Mouse (Mus musculus) ZHBTc4 (cell line): ENCODE data around the gene Gjb6.

Source experiments
- DNase-seq: peaks from one replicate; pipeline ENCODE4 v3.0.0-alpha.2; 2011; ENCODE audit warnings: low read depth, low spot score

Gjb6 gene

GRCm38 (mm10) chr14:57133161-57133661 is at the start of gene Gjb6:
Gene Gjb6 (minus strand): TSS chr14:57133611.
- peak; percentile 30 for DNase-seq

DNA sequence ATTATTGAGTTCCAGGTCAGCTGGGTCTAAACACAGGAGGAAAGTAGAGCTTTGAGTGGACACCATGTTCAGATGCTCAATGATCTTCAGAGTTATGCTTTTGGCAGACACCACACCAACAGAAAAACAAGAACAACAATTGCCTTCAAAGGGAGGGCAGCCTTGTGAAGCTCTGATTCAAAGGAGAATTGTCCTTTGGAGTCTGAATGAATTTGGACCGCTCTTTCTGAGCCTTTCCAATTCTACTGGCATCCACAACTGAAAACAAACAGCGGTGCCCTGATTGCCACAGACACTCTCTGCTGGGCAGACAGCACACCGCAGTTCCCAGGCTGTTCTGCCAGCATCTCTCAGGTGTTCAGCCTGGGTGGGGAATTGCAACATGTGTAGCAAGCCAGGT is 32.1 kb upstream of the Gjb6 start:
- no peak for DNase-seq

- DNase-seq: no peak
Measured at GRCm38 (mm10) chr14:57161833-57162232, 28.4 kb upstream of the Gjb6 start.

- no peak for DNase-seq
Measured at GRCm38 (mm10) chr14:57161201-57161600, 27.8 kb upstream of the Gjb6 start.

DNA sequence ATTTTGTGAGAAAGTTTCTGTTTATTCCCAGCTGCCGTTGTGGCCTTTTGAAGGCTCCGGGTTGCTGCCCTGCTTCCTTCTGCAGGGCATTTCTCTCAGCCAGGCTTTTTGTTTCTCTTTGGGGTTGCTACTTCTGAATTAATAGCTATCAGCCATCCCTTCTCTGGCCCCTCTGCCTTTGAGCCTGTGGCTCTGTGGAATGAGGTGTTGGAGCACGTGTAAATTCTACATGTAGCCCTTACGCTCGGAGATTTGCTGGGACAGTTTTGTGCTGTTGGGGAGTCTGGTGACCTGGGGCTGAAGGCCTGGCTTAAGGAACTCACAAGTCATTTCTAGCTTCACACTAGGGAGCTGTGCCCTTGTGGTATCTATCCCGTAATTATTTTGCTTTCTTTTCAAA is 21.5 kb upstream of the Gjb6 start:
- no peak for DNase-seq

GRCm38 (mm10) chr14:57145741-57146140 is 12.3 kb upstream of the Gjb6 start:
- DNase-seq: no peak

GRCm38 (mm10) chr14:57135265-57135664 is 1.9 kb upstream of the Gjb6 start:
- no peak for DNase-seq

- no peak for DNase-seq
Measured at GRCm38 (mm10) chr14:57127383-57127782, 6.0 kb downstream of the Gjb6 start.

- no peak for DNase-seq
Measured at GRCm38 (mm10) chr14:57122295-57122694, 11.1 kb downstream of the Gjb6 start.

- DNase-seq: peak; percentile 20
Measured at GRCm38 (mm10) chr14:57115823-57116544, 17.4 kb downstream of the Gjb6 start, which contains the start of gene Gm4491. Gene Gm4491 (minus strand): TSS chr14:57115883.

GRCm38 (mm10) chr14:57109194-57109593 is 24.2 kb downstream of the Gjb6 start:
- DNase-seq: peak; percentile 53

DNA sequence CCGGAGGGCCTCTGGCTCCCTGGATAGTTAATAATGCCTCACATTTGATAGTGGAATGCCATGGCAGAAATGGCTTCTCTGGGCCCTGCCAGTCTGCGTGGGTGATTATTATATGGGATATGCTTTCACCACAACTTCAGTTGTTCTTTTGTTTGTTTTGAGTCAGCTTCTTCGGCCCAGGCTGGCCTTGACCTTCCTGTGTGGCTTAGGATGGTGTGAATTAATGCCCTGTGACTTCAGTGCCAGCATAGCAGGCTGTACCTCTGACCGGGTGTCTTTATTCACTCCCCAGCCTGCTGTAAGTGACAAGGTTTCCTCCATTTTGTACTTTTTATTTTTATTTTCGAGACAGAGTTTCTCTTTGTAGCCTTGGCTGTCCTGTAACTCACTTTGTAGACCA is 25.5 kb downstream of the Gjb6 start:
- no peak for DNase-seq

DNA sequence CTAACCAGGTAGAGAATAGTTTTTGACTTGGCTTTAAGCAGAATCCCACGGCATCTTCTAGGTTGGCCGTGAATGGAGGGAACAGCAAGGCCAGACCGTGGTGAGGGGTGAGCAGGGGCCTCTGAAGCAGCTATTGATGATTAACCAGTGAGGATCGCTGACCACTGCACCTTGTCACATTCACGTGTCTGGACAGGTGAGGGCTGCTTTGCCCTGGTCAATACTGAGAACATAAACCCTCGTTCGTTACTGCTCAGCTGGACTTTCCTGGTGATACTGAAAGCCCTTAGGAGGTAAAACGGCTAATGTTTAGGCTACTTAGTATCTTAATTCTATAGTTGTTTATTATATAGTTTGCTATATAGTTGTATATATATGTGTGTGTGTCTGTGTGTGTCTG is 26.3 kb downstream of the Gjb6 start:
- no peak for DNase-seq

- no peak for DNase-seq
Measured at GRCm38 (mm10) chr14:57105721-57106120, 27.7 kb downstream of the Gjb6 start.

- no peak for DNase-seq
Measured at GRCm38 (mm10) chr14:57105111-57105510, 28.3 kb downstream of the Gjb6 start.

DNA sequence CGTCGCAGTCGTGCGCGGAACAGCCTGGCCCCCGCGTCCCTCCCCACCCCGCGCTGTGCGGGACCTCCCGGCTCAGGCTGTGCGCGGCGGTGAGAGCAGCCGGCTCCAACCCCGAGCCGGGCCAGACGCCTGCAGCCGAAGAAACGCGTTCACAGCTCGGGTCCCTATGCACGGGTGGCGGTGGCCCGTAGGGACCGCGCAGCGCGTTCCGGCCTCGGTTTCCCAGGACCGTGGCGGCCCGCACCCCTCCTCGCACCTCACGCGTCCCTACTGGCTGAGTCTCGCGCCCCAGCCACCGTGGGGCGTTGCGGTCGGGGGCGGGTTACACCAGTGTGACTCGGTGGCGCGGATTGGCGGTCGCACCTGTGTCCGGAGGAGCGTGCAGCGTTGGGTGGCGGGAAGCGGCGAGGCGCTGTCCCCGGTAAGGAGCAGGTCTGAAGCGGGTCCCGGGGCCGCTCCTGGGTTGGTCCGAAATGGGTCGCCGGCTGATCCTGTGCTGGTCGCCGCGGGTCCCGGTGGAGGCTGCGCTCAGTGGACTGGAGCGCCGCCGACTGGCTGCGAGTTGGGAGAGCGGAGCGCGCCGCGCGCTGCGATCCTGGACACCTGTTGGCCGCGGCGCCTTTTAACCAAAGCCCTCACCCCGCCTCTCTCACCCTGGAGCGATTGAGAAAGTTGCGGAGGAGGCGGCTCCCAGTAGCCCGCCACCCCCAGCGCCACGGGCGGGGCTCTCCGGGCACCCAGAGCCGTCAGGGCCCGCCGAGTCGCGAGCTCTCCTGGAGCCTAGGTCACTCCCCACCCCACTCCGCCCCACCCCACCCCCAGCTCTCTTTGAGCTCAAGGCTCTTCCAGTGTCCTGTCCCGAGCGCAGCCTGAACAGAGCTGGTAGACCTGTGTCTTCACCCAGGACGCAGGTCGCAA is 29.0 kb downstream of the Gjb6 start, which contains the start of gene Gjb2:
Gjb2 (minus strand) TSS at position 597 of the 918 bp plus-strand sequence.
- peak; percentile 82 for DNase-seq

DNA sequence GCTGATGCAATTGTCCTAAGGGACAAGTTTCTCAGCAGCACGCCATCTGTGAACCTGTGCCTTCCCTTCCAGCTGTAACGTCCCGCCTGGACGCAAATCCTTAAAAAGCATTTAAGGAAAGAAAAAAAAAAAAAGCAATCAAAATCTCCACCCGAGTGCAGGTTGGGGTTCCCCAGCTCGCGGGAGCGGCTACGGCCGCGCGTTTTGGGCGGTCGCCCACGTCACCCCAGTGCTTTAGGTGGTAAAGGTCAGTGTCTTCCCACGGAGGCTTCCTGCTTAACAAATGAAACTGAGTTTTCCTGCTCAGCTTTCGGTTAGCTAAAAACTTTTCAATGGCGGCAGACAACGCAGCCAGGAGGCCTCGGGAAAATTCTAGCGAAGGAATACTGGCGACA is 29.7 kb downstream of the Gjb6 start:
- peak; percentile 21 for DNase-seq

DNA sequence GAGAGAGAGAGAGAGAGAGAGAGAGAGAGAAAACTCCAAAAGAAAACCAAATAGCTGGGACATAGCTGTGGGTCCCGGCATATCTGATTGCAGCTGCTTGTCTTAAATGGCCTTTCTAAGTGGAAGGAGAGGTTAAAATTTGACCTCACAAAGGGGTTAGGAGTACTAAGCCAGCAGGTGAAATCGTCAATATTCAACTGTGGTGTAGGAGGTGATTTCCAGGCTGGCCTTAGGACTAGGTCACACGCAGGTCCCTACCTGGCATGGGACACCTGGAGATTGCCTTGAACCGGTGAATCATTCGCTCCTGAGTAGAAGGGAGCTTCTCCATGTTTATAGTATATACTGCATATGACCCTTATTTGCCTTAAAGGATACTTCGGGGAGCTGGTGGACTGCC is 30.3 kb downstream of the Gjb6 start:
- no peak for DNase-seq

GRCm38 (mm10) chr14:57101623-57102022 is 31.8 kb downstream of the Gjb6 start:
- no peak for DNase-seq

- DNase-seq: no peak
Measured at GRCm38 (mm10) chr14:57095855-57096254, 37.6 kb downstream of the Gjb6 start.

DNA sequence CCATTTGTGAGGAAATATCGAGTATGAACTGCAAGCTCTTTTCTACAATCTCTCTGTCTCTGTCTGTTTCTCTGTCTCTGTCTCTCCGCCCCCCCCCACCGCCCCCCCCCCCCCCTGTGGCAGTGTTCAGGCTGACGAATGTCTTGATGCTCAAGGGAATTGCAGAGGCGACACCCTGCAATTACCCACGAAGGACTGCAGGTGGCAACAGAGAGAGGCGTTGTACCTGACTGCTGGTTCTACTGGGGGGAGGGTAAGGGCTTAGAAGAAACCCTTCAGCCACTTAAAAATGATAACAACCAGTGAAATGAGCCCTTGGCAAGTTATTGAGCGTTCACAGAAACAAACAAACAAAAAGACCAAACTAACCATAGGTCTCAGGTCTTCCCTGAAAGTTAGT is 40.4 kb downstream of the Gjb6 start:
- DNase-seq: peak; percentile 84

DNA sequence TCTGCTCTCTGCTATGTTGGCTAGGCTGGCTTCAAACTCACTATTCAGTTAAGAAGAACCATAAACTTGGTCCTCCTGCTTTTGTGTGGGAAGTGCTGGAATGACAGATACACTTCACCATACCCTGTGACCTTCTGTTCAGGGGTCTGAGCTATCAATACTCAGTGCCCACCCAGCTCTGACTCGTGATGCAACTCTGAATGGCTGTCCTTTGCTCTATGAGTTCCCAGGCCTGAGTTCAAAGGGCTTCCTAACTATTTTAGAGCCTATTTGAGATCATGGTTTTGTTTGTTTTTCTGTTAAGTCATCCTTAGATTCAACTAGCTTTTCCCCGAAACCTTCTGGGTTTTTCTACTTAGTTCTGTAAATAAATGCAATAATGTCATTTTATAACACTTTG is 43.4 kb downstream of the Gjb6 start:
- DNase-seq: no peak
